Mouse (Mus musculus) midbrain, embryonic 16.5 days (tissue): ENCODE results near the gene Ube3c. TPM values are rescaled to one million over a fixed set of nuclear protein-coding genes. Genes with fewer than 3 reads are reported as not detected.

ENCODE experiments used
- ATAC-seq: fragments of 200-750 bp; cut with Nextera tagmentation; 2 replicates; pipeline ENCODE4 v1.8.0; 2017; ENCODE audit warnings: moderate TSS enrichment
- H3K27ac ChIP-seq: fragments of 300-500 bp; sonication (generic); 2 replicates; pipeline ENCODE4 v1.5.1; 2014; ENCODE audit warnings: mild to moderate bottlenecking, low read length, mixed read lengths
- H3K27me3 ChIP-seq: fragments of 300-500 bp; sonication (generic); 2 replicates; pipeline ENCODE4 v1.6.1; 2014; ENCODE audit warnings: low read depth, low read length, mixed read lengths; ENCODE audit not compliant: control insufficient read depth, insufficient read depth
- H3K36me3 ChIP-seq: fragments of 300-500 bp; sonication (generic); 2 replicates; pipeline ENCODE4 v1.6.1; 2014; ENCODE audit warnings: mild to moderate bottlenecking, low read length, moderate library complexity, mixed read lengths; ENCODE audit not compliant: control insufficient read depth, insufficient read depth
- H3K4me1 ChIP-seq: fragments of 300-500 bp; sonication (generic); 2 replicates; pipeline ENCODE4 v1.6.1; 2014; ENCODE audit warnings: mild to moderate bottlenecking, low read length, mixed read lengths; ENCODE audit not compliant: control insufficient read depth, insufficient read depth
- H3K4me2 ChIP-seq: fragments of 300-500 bp; sonication (generic); 2 replicates; pipeline ENCODE4 v1.6.1; 2014; ENCODE audit warnings: mild to moderate bottlenecking, low read length, mixed read lengths
- H3K4me3 ChIP-seq: fragments of 300-500 bp; sonication (generic); 2 replicates; pipeline ENCODE4 v1.5.1; 2014; ENCODE audit warnings: low read depth, mild to moderate bottlenecking, low read length, moderate library complexity, mixed read lengths
- H3K9ac ChIP-seq: fragments of 300-500 bp; sonication (generic); 2 replicates; pipeline ENCODE4 v1.6.1; 2014; ENCODE audit warnings: low read depth, low read length, mixed read lengths
- H3K9me3 ChIP-seq: fragments of 300-500 bp; sonication (generic); replicated peaks from 2 replicates; pipeline ENCODE4 v1.6.1; 2014; ENCODE audit warnings: mild to moderate bottlenecking, low read length, mixed read lengths; ENCODE audit not compliant: control insufficient read depth, poor library complexity, severe bottlenecking
- WGBS: fragments of 180-500 bp; shearing (Covaris S2); extraction: QIAGEN DNeasy Blood & Tissue Kit; methylation state at CpG from one replicate; pipeline ENCODE4 v1.1.7; 2014; 5-methylcytosine and 5-hydroxymethylcytosine counted together
- polyA plus RNA-seq: library from polyadenylated mRNA; unstranded; fragments of >200 nt; fragmentation: Nextera tagmentation; extraction: Ambion mirVana; gene quantifications from 2 replicates; pipeline ENCODE4 v1.2.1, GENCODE M21; 2015

The Ube3c gene
- polyA plus RNA-seq, 1 experiment from 2014 or later: 31.4 TPM

DNA sequence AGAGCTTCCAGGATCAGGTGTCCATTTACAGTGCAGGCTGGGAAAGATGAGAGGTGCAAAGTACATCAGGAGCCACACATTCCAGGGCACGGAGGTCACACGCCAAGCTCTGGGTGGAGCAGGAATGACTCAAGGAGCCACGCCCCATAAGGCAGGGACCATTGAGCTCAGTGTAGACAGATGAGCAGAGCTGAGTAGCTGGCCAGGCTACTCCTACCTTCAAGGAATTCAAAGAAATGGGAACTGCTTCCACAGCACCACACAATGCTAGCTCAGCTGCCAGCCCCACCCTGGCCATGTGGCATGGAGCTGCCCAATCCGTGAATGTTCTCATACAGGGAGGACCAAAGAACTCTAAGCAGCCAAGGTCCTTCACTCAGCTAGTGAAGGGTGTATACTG is 129.5 kb downstream of the Ube3c start:
- Histone ChIP-seq H3K4me3 (no peak overlapping the region), H3K4me1 (no peaks in the 10 kb centered on the region), H3K9me3 (no peaks in the 10 kb centered on the region), H3K27me3 (no peaks in the 10 kb centered on the region), H3K27ac (no peak overlapping the region), H3K9ac (no peak overlapping the region), H3K4me2 (no peak overlapping the region), H3K36me3 (no peaks in the 10 kb centered on the region)
- no peak for ATAC-seq
- WGBS: 95% methylated on average over 4 of the region's 4 CpGs

DNA sequence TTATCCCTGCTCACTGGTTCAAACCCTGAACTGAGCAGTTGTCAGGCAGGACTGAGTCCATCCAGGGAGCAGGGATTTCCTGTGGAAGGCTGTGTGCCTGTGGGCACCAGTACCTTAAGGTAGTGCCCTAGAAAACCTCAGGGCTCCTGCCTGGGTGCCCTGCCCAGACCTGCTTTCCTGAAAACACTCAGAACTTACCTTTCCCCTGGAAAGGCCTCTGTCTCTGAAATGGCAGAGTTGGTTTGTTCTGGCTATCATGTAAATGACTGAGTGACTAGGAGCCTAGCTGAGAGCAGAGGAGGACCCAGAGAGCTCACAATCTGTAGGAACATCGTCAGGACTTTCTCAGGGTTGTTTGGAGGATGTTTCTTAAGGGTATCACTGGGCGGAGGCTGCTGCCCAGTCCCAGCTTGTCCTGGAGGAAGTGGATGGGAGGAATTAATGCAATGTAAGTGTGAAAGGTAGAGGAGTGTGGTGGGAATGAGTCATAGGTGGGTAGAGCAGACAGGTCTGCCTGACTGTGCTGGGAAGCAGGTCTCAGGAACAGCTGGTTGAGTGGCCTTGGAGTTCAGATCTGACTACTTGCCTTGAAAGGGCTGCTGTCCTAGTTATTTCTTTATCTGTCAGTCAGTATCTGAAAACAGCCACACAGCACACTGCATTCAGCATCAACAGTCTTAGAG is 130.6 kb downstream of the Ube3c start:
- no peak for ATAC-seq
- no peaks in the 10 kb centered on the region for H3K27me3 ChIP-seq
- H3K4me2 ChIP-seq: no peak overlapping the region
- no peaks in the 10 kb centered on the region for H3K4me1 ChIP-seq
- H3K27ac ChIP-seq: no peak overlapping the region
- 92% methylated on average over 2 of the region's 2 CpGs for WGBS
- H3K9ac ChIP-seq: no peak overlapping the region
- no peaks in the 10 kb centered on the region for H3K9me3 ChIP-seq
- H3K36me3 ChIP-seq: no peaks in the 10 kb centered on the region
- H3K4me3 ChIP-seq: no peak overlapping the region

DNA sequence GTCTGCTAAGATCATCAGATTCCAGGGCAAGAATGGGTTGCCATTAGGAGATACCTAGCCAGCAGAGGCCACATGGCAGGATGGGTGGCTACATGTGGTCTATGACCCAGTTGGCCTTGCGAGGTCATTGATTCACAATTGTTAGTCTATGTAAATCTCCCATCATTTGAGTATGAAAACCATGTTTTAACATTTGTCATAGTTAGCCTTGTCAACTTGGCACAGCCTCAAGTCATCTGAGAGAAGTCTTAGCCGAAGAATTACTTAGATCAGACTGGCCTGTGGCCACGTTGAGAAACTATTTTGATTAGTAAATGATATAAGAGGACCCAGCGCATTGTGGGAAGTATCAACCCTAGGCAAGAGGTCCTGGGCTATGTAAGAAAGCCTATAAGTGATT is 138.2 kb downstream of the Ube3c start:
- Histone ChIP-seq H3K4me3 (no peak overlapping the region), H3K4me1 (no peaks in the 10 kb centered on the region), H3K27ac (no peak overlapping the region), H3K9me3 (no peaks in the 10 kb centered on the region), H3K27me3 (no peaks in the 10 kb centered on the region), H3K4me2 (no peak overlapping the region), H3K9ac (no peak overlapping the region), H3K36me3 (no peaks in the 10 kb centered on the region)
- 92% methylated on average over 4 of the region's 4 CpGs for WGBS
- ATAC-seq: no peak

DNA sequence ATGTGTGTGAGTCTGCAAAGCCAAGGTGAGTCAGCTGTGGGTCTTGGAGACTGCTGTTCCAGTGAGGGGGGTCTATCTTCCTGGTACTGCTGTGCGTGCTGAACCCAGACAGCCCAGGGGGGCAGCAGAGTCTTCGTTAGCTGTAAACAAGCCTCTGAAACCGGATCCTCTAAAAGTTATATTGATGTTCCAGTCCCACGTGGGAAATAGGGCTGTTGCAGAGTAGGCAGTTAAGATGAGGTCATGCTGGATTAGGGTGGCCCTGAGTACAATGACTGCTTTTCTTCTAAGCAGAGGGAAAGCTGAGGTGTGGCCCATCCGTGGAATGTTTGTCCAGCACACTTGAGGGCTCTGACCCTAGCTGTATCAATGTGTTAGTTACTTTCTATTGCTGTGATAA is 139.2 kb downstream of the Ube3c start:
- H3K4me1 ChIP-seq: no peaks in the 10 kb centered on the region
- 48% methylated on average over 5 of the region's 5 CpGs for WGBS
- no peak overlapping the region for H3K4me3 ChIP-seq
- no peak for ATAC-seq
- no peaks in the 10 kb centered on the region for H3K27me3 ChIP-seq
- no peaks in the 10 kb centered on the region for H3K36me3 ChIP-seq
- no peak overlapping the region for H3K9ac ChIP-seq
- H3K27ac ChIP-seq: no peak overlapping the region
- H3K4me2 ChIP-seq: no peak overlapping the region
- no peaks in the 10 kb centered on the region for H3K9me3 ChIP-seq

DNA sequence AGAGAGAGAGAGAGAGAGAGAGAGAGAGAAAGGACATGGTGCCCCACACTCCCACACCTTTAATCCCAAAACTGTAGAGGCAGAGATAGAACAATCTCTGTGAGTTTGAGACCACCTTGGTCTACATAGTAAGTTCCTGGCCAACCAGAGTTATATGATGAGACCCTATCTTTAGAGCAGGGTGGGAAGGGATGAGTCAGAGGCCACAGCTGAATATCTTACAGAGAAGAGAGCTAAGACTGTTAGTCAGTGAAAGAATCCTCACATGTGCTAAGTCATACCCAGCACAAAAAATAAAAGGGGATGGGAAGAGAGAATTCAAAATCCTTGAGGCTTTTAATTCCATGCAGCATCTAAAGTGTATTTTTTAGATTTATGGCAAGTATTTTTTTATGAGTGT is 142.6 kb downstream of the Ube3c start:
- no peak for ATAC-seq
- Histone ChIP-seq H3K36me3 (no peaks in the 10 kb centered on the region), H3K4me1 (no peaks in the 10 kb centered on the region)

DNA sequence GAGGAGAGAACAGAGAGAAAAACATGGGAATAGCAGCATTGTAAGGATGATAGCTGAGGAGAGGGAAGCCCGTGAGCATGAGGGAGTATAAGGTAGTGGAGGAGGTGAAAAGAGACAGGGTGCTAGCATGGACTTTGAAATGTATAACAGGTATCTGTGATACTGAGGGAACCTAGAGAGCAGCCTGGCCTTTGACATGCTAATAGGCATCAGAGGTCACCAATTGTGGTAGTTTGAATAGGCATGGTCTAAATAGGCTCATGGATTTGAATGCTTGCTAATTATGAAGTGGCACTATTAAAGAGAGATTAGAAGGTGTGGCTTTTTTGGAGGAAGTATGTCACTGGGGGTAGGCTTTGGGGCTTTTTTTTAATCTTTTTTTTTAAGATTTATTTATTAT is 143.9 kb downstream of the Ube3c start:
- no peak for ATAC-seq
- Histone ChIP-seq H3K27me3 (no peaks in the 10 kb centered on the region), H3K4me1 (no peaks in the 10 kb centered on the region), H3K9ac (no peak overlapping the region), H3K4me2 (no peak overlapping the region), H3K36me3 (no peaks in the 10 kb centered on the region), H3K4me3 (no peak overlapping the region), H3K27ac (no peak overlapping the region), H3K9me3 (no peaks in the 10 kb centered on the region)
- WGBS: 68% methylated on average over 1 of the region's 1 CpGs

More for the DNA sequence above, 142.6 kb downstream of the Ube3c start:
- no peak overlapping the region for H3K4me3 ChIP-seq
- no peaks in the 10 kb centered on the region for H3K9me3 ChIP-seq
- no peak overlapping the region for H3K27ac ChIP-seq
- H3K4me2 ChIP-seq: no peak overlapping the region
- no peak overlapping the region for H3K9ac ChIP-seq
- H3K27me3 ChIP-seq: no peaks in the 10 kb centered on the region

DNA sequence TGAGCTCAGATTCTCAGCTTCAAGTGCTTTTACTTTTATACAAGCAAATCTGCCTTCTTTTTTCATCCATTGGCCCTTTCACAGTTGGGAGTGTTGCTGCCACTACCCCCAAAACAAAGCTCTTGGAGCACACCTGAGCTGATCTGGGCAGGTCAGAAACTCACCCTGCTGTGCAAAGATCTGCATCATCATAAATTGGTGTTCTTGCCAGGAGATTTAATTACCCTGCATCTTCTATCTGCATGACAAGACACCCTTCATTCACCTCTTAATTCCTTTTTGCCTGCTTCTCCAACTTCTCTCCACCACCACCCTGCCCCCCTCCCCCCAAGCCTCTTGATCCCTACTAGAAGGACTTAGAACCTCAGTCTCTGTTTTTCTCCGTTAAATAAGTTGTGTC is 152.1 kb downstream of the Ube3c start:
- no peaks in the 10 kb centered on the region for H3K4me1 ChIP-seq
- WGBS: 21% methylated on average over 1 of the region's 1 CpGs
- H3K36me3 ChIP-seq: no peaks in the 10 kb centered on the region
- H3K27me3 ChIP-seq: no peaks in the 10 kb centered on the region
- H3K27ac ChIP-seq: no peak overlapping the region
- no peak overlapping the region for H3K4me3 ChIP-seq
- H3K4me2 ChIP-seq: no peak overlapping the region
- no peak overlapping the region for H3K9ac ChIP-seq
- H3K9me3 ChIP-seq: no peaks in the 10 kb centered on the region
- no peak for ATAC-seq

DNA sequence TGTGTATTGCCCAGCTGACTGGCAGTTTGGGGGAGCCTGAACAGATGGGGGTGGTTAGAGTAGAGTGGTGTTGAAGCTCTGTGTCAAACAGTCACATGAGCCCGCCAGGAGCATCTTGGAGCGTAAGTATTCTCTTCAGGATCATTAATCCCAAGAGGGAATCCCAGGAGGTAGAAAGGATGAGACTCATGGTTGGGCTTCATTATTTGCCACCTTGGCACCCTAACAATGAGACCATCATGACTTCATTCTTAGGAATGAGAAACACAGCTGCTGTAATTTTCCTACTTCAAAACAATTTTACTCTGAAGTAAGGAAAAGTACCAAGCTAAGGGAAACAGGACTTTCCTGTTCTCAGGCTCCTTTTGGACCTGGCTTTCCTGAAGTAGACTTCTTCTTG is 156.3 kb downstream of the Ube3c start:
- no peak overlapping the region for H3K4me2 ChIP-seq
- no peak overlapping the region for H3K4me3 ChIP-seq
- H3K36me3 ChIP-seq: no peaks in the 10 kb centered on the region
- H3K27ac ChIP-seq: no peak overlapping the region
- no peaks in the 10 kb centered on the region for H3K4me1 ChIP-seq
- H3K9ac ChIP-seq: no peak overlapping the region
- H3K9me3 ChIP-seq: no peaks in the 10 kb centered on the region
- no peak for ATAC-seq
- 80% methylated on average over 2 of the region's 2 CpGs for WGBS
- no peaks in the 10 kb centered on the region for H3K27me3 ChIP-seq
